Mouse (Mus musculus): Measurements from ENCODE around the gene Mettl13. TPM values are rescaled to one million over a fixed set of nuclear protein-coding genes. Genes with fewer than 3 reads are reported as not detected.

Mettl13 gene
- polyA plus RNA-seq, 1 experiment from 2014 or later: 15.1 TPM

DNA sequence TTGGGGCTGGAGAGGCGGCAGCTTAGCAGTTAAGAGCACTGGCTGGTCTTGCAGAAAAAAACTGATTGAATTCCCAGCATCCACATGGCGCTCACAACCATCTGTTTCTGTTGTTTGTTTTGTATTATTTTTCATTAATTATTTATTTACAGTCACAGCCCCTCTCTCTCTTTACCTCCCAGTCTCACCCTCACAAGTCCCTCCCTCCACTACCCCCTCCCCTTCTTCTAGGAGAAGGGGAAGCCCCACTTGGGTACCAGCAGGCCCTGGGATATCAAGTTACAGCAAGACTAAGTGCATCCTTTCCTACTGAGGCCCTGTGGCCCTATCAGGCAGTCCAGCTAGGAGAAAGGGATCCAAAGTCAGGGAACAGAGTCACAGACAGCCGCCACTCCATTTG is 19.0 kb upstream of the Mettl13 start:
- Histone ChIP-seq H3K9ac (no peak overlapping the region; the same call in 1 of the 2 replicates), H3K4me1 (replicated peaks) (peaks cover 13% of the 10 kb centered on the region), H3K27me3 (replicated peaks) (no peaks in the 10 kb centered on the region), H3K36me3 (no peaks in the 10 kb centered on the region), H3K9me3 (replicated peaks) (no peaks in the 10 kb centered on the region), H3K27ac (ENCODE audit: poor library complexity, severe bottlenecking) (no peak overlapping the region), H3K4me2 (no peak overlapping the region), H3K4me3 (no peak overlapping the region)
- no peak for ATAC-seq (ENCODE audit: insufficient number of reproducible peaks, low FRiP score)
- WGBS: 47% methylated on average over 3 of the region's 3 CpGs

- ATAC-seq (ENCODE audit: insufficient number of reproducible peaks, low FRiP score): no peak
- H3K4me1 ChIP-seq (replicated peaks): peaks cover 10% of the 10 kb centered on the region
- no peak overlapping the region for H3K4me3 ChIP-seq
- no peaks in the 10 kb centered on the region for H3K36me3 ChIP-seq
- no peak overlapping the region for H3K9ac ChIP-seq
- no peaks in the 10 kb centered on the region for H3K27me3 ChIP-seq (replicated peaks)
- no peak overlapping the region for H3K4me2 ChIP-seq
- no peak overlapping the region for H3K27ac ChIP-seq (ENCODE audit: poor library complexity, severe bottlenecking)
- H3K9me3 ChIP-seq (replicated peaks): no peaks in the 10 kb centered on the region
- WGBS: 54% methylated on average over 3 of the region's 3 CpGs
These were observed 16.6 kb upstream of the Mettl13 start for GRCm38 (mm10) chr1:162564992-162565391.

GRCm38 (mm10) chr1:162563236-162563635 is 14.9 kb upstream of the Mettl13 start:
- Histone ChIP-seq H3K27me3 (replicated peaks) (no peaks in the 10 kb centered on the region), H3K4me3 (no peak overlapping the region), H3K27ac (ENCODE audit: poor library complexity, severe bottlenecking) (no peak overlapping the region), H3K4me1 (replicated peaks) (peaks cover 5% of the 10 kb centered on the region), H3K9ac (no peak overlapping the region), H3K4me2 (no peak overlapping the region), H3K36me3 (no peaks in the 10 kb centered on the region), H3K9me3 (replicated peaks) (no peaks in the 10 kb centered on the region)
- no peak for ATAC-seq (ENCODE audit: insufficient number of reproducible peaks, low FRiP score)
- 48% methylated on average over 1 of the region's 1 CpGs for WGBS

GRCm38 (mm10) chr1:162554193-162554592 is 5.8 kb upstream of the Mettl13 start:
- no peak for ATAC-seq (ENCODE audit: insufficient number of reproducible peaks, low FRiP score)
- WGBS: 78% methylated on average over 3 of the region's 3 CpGs
- Histone ChIP-seq H3K4me3 (no peak overlapping the region), H3K4me1 (replicated peaks) (0 out of 2 replicates have a peak, but pooled peaks cover 4% of the 10 kb centered on the region), H3K4me2 (no peak overlapping the region), H3K9me3 (replicated peaks) (no peaks in the 10 kb centered on the region), H3K27me3 (replicated peaks) (no peaks in the 10 kb centered on the region), H3K36me3 (no peaks in the 10 kb centered on the region), H3K9ac (no peak overlapping the region), H3K27ac (ENCODE audit: poor library complexity, severe bottlenecking) (no peak overlapping the region)

DNA sequence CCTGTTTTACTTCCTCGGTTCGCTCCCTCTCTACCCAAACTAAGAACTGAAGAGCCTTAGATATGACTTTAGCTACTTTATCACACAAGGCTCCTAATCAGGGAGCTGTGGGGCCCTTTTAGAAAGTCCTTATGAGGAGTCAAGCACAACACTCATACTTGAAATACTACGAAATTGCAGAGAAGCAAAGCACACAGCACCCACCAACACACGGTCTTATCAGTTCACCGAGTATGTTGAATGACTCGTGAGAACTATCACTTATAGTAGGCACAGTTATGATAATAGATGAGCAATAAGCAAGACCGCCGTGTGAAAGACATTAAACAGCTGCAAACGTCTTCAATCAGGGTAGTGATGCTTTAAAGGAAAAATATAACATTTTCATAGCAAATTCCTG is 4.6 kb upstream of the Mettl13 start:
- 0 out of 2 replicates have a peak, but pooled peaks cover 4% of the 10 kb centered on the region for H3K4me1 ChIP-seq (replicated peaks)
- H3K27me3 ChIP-seq (replicated peaks): no peaks in the 10 kb centered on the region
- H3K4me2 ChIP-seq: no peak overlapping the region
- no peak for ATAC-seq (ENCODE audit: insufficient number of reproducible peaks, low FRiP score)
- H3K36me3 ChIP-seq: no peaks in the 10 kb centered on the region
- WGBS: 55% methylated on average over 9 of the region's 9 CpGs
- no peak overlapping the region for H3K4me3 ChIP-seq
- no peaks in the 10 kb centered on the region for H3K9me3 ChIP-seq (replicated peaks)
- no peak overlapping the region for H3K9ac ChIP-seq
- H3K27ac ChIP-seq (ENCODE audit: poor library complexity, severe bottlenecking): no peak overlapping the region

- 67% methylated on average over 5 of the region's 5 CpGs for WGBS
- H3K9ac ChIP-seq: no peak overlapping the region
- no peak for ATAC-seq (ENCODE audit: insufficient number of reproducible peaks, low FRiP score)
- no peaks in the 10 kb centered on the region for H3K27me3 ChIP-seq (replicated peaks)
- H3K36me3 ChIP-seq: peaks cover 17% of the 10 kb centered on the region
- no peaks in the 10 kb centered on the region for H3K9me3 ChIP-seq (replicated peaks)
- no peak overlapping the region for H3K27ac ChIP-seq (ENCODE audit: poor library complexity, severe bottlenecking)
- H3K4me2 ChIP-seq: no peak overlapping the region
- no peak overlapping the region for H3K4me3 ChIP-seq
- H3K4me1 ChIP-seq (replicated peaks): peaks cover 14% of the 10 kb centered on the region; the same call in 1 of the 2 replicates
These were observed 1.4 kb upstream of the Mettl13 start for GRCm38 (mm10) chr1:162549615-162550283.

DNA sequence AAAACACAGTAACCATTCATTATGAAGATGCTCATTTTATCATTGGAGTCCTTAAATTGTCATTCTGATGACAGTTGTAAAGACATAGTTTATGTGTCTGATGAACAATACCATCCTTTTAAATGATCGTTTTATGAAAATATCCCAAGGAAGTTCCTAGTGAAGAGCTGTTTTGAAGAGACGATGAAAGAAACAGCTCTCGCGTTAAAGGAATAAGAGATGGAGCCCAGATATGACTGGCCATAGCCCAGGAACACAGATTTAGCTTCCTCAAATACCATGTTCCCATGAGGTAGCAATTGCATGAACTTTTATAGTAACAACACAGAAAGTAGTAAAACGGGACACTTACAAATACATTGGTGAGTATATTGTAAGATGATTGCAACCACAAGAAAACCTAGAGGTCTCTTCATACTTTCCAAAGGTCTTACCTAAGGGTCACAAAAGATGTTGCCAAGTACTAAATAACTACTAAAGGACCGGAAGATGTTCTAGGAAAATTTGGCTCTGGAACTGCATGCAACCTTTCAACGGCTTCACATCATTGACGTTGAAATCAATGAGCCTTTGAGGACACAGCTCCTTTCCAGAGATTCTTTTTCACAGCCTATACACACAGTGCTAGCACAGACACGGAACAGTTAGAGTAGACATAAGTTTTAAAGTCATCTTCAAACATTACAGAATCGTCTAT is 714 bp upstream of the Mettl13 start:
- 63% methylated on average over 10 of the region's 10 CpGs for WGBS
- Histone ChIP-seq H3K36me3 (peaks cover 24% of the 10 kb centered on the region), H3K4me3 (peak overlapping the region; percentile 64), H3K4me1 (replicated peaks) (peaks cover 14% of the 10 kb centered on the region; the same call in 1 of the 2 replicates), H3K27me3 (replicated peaks) (no peaks in the 10 kb centered on the region), H3K4me2 (peak overlapping the region; percentile 94), H3K9ac (peak overlapping the region; percentile 78), H3K9me3 (replicated peaks) (no peaks in the 10 kb centered on the region), H3K27ac (ENCODE audit: poor library complexity, severe bottlenecking) (peak overlapping the region; percentile 44; the same call in 1 of the 2 replicates)
- ATAC-seq (ENCODE audit: insufficient number of reproducible peaks, low FRiP score): no peak

DNA sequence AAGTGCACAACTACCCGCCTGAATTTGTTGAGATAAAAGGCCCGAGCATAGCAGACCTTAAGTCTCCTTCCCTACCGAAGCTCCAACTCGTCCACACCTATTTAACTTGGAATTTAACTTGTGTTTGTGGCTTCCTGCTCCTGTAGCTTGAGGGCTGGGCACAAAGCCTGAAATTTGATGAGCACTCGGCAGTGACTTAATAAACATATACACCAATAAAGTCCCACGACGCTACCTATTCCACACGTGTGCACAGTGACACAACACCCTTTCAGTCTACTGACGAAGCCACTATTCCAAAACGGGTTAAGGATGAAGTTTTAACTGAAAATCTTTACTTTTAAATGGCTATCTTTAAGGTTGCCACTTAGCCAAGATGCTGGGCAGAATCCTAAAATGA is 744 bp downstream of the Mettl13 start:
- peak overlapping the region; percentile 64 for H3K4me3 ChIP-seq
- H3K36me3 ChIP-seq: peaks cover 36% of the 10 kb centered on the region
- H3K9ac ChIP-seq: peak overlapping the region; percentile 78
- H3K4me2 ChIP-seq: peak overlapping the region; percentile 94
- peaks cover 10% of the 10 kb centered on the region; the same call in 1 of the 2 replicates for H3K4me1 ChIP-seq (replicated peaks)
- peak overlapping the region; percentile 41; the same call in 1 of the 2 replicates for H3K27ac ChIP-seq (ENCODE audit: poor library complexity, severe bottlenecking)
- no peaks in the 10 kb centered on the region for H3K9me3 ChIP-seq (replicated peaks)
- no peaks in the 10 kb centered on the region for H3K27me3 ChIP-seq (replicated peaks)
- WGBS: 5% methylated on average over 10 of the region's 10 CpGs
- ATAC-seq (ENCODE audit: insufficient number of reproducible peaks, low FRiP score): no peak

- Histone ChIP-seq H3K36me3 (peaks cover 76% of the 10 kb centered on the region), H3K4me2 (no peak overlapping the region), H3K27me3 (replicated peaks) (no peaks in the 10 kb centered on the region), H3K4me1 (replicated peaks) (peaks cover 10% of the 10 kb centered on the region; the same call in 1 of the 2 replicates), H3K9me3 (replicated peaks) (no peaks in the 10 kb centered on the region), H3K27ac (ENCODE audit: poor library complexity, severe bottlenecking) (no peak overlapping the region), H3K4me3 (no peak overlapping the region), H3K9ac (no peak overlapping the region)
- no peak for ATAC-seq (ENCODE audit: insufficient number of reproducible peaks, low FRiP score)
- WGBS: 91% methylated on average over 1 of the region's 1 CpGs
These were observed 5.1 kb downstream of the Mettl13 start for GRCm38 (mm10) chr1:162543231-162543630.

- H3K9ac ChIP-seq: no peak overlapping the region
- WGBS: 92% methylated on average over 14 of the region's 14 CpGs
- ATAC-seq (ENCODE audit: insufficient number of reproducible peaks, low FRiP score): no peak
- peaks cover 63% of the 10 kb centered on the region for H3K36me3 ChIP-seq
- no peaks in the 10 kb centered on the region for H3K9me3 ChIP-seq (replicated peaks)
- no peak overlapping the region for H3K4me2 ChIP-seq
- H3K4me3 ChIP-seq: no peak overlapping the region
- no peak overlapping the region for H3K27ac ChIP-seq (ENCODE audit: poor library complexity, severe bottlenecking)
- H3K27me3 ChIP-seq (replicated peaks): no peaks in the 10 kb centered on the region
- no peaks in the 10 kb centered on the region for H3K4me1 ChIP-seq (replicated peaks)
These were observed 14.4 kb downstream of the Mettl13 start for GRCm38 (mm10) chr1:162533766-162534560.

DNA sequence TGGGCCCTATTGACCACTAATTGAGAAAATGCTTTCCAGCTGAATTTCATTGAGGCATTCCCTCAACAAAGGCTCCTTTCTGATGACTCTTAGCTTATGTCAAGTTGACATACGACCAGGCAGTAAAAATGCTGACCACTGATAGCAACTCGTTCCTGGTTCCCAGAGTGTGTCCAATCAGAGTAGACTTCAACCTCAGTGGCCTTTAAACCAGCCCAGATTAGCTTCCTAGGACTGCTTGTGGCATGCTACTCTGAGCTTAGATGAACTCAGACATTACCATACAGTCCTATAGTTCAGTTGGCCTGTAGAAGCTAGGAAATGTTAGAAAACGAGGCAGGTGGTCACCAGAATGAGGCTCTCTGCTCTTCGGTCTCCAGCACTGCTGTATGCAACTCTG is 16.0 kb downstream of the Mettl13 start:
- H3K4me1 ChIP-seq (replicated peaks): no peaks in the 10 kb centered on the region
- H3K27ac ChIP-seq (ENCODE audit: poor library complexity, severe bottlenecking): no peak overlapping the region
- WGBS: 68% methylated on average over 4 of the region's 4 CpGs
- H3K4me2 ChIP-seq: no peak overlapping the region
- H3K9me3 ChIP-seq (replicated peaks): peaks cover 7% of the 10 kb centered on the region
- peaks cover 57% of the 10 kb centered on the region for H3K36me3 ChIP-seq
- no peak overlapping the region for H3K4me3 ChIP-seq
- no peak for ATAC-seq (ENCODE audit: insufficient number of reproducible peaks, low FRiP score)
- H3K9ac ChIP-seq: no peak overlapping the region
- H3K27me3 ChIP-seq (replicated peaks): no peaks in the 10 kb centered on the region
